Comparison of ENCODE assay signal across 30 mouse cellular contexts in the genomic region with DNA sequence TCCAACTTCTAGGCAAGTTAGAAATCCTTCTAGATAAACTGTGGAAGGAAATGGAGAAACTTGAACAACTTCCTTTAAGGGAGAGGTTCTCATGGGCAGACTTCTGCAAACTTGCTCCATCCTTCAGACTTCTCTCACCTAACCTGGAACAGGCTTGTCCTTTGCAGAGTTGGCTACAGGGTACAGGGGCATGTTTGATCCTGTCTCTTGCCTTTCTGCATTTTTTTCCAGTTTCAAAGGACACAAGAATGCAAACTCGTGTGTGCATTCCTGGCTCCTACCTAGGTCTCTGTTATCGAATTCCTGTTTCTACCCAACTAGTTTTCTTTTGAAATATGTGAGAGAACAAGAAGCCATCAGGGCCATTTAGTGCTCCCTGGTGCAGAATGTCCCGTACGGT. TPM values are rescaled to one million over a fixed set of nuclear protein-coding genes. Genes with fewer than 3 reads are reported as not detected.
DNase-seq lines count a peak whose midpoint lies in the region; ATAC-seq and TF ChIP-seq lines count a peak whose summit lies in the region.
"Had no signal": no experiment of that assay in that cellular context is flagged by ENCODE, and none has a peak within 500 bp of the region (broad histone marks: within the 10 kb centered on the region; RNA-seq: fewer than 3 reads in every experiment).

No protein-coding gene starts in this region.

- 0 out of 2 replicates have a peak overlapping the region, but pooled peaks have one; percentile 2 for H3K4me2 ChIP-seq in embryonic facial prominence, embryonic 13.5 days
- H3K4me2 ChIP-seq in lung, postnatal 0 days (replicated peaks; ENCODE audit: low read depth, low read length), result no peak overlapping the region
- H3K4me2 ChIP-seq in stomach, postnatal 0 days (replicated peaks; ENCODE audit: low read depth), result no peak overlapping the region
- H3K4me2 ChIP-seq in hindbrain, embryonic 14.5 days (replicated peaks), result no peak overlapping the region
- H3K4me2 ChIP-seq in kidney, embryonic 14.5 days (replicated peaks; ENCODE audit: low read depth, low read length), result no peak overlapping the region
- H3K4me2 ChIP-seq: forebrain, embryonic 13.5 days; heart, embryonic 15.5 days; hindbrain, embryonic 13.5 days had no signal

- no peaks in the 10 kb centered on the region for H3K36me3 ChIP-seq in embryonic facial prominence, embryonic 13.5 days
- H3K36me3 ChIP-seq in embryonic facial prominence, embryonic 10.5 days (replicated peaks), result no peaks in the 10 kb centered on the region
- no peaks in the 10 kb centered on the region for H3K36me3 ChIP-seq in lung, postnatal 0 days (ENCODE audit: insufficient read depth, low read length)
- no peaks in the 10 kb centered on the region for H3K36me3 ChIP-seq in stomach, postnatal 0 days (ENCODE audit: control insufficient read depth, insufficient read depth, low read length)
- H3K36me3 ChIP-seq in hindbrain, embryonic 14.5 days (replicated peaks; ENCODE audit: control insufficient read depth, insufficient read depth), result no peaks in the 10 kb centered on the region
- H3K36me3 ChIP-seq in kidney, embryonic 14.5 days (ENCODE audit: control insufficient read depth, insufficient read depth, low read length), result no peaks in the 10 kb centered on the region
- H3K36me3 ChIP-seq: forebrain, embryonic 10.5 days; heart, embryonic 10.5 days; heart, embryonic 15.5 days; hindbrain, embryonic 10.5 days; hindbrain, embryonic 13.5 days had no signal

- no peak for ATAC-seq in embryonic facial prominence, embryonic 13.5 days (ENCODE audit: insufficient number of reproducible peaks, insufficient read depth, low FRiP score, low TSS enrichment, low read depth)
- ATAC-seq in lung, postnatal 0 days, result no peak
- no peak for ATAC-seq in stomach, postnatal 0 days (ENCODE audit: low FRiP score, low TSS enrichment)
- ATAC-seq in hindbrain, embryonic 14.5 days (ENCODE audit: low FRiP score), result no peak
- no peak for ATAC-seq in kidney, embryonic 14.5 days (ENCODE audit: low FRiP score, low TSS enrichment)
- ATAC-seq: activated CD4-positive, CD25-positive, alpha-beta regulatory T cell, adult 4 months; forebrain, embryonic 13.5 days; forebrain, postnatal 0 days; hindbrain, postnatal 0 days; inflammation-experienced regulatory T-cells, adult 6 months had no signal

- no peak overlapping the region for H3K4me3 ChIP-seq in embryonic facial prominence, embryonic 13.5 days
- H3K4me3 ChIP-seq in embryonic facial prominence, embryonic 10.5 days, result no peak overlapping the region
- no peak overlapping the region for H3K4me3 ChIP-seq in lung, postnatal 0 days (ENCODE audit: low read depth, low read length)
- no peak overlapping the region for H3K4me3 ChIP-seq in stomach, postnatal 0 days (ENCODE audit: low read depth, low read length)
- H3K4me3 ChIP-seq in hindbrain, embryonic 14.5 days (replicated peaks; ENCODE audit: low read length), result no peak overlapping the region
- H3K4me3 ChIP-seq in kidney, embryonic 14.5 days (ENCODE audit: low read length), result no peak overlapping the region
- H3K4me3 ChIP-seq: erythroblast, embryonic 14.5 days; forebrain, embryonic 10.5 days; forebrain, embryonic 13.5 days; heart, adult 2 months; heart, embryonic 10.5 days; heart, embryonic 15.5 days; hindbrain, embryonic 10.5 days; hindbrain, embryonic 13.5 days had no signal

- no peak for TF ChIP-seq CTCF in lung, postnatal 0 days (IDR thresholded peaks at IDR 0.05)
- TF ChIP-seq CTCF in stomach, postnatal 0 days (IDR thresholded peaks at IDR 0.05; ENCODE audit: low read depth), result no peak

- TF ChIP-seq EP300 in lung, postnatal 0 days (IDR thresholded peaks at IDR 0.05), result 0 out of 2 replicates have a peak, but pooled peaks have one; percentile 42
- no peak for TF ChIP-seq EP300 in stomach, postnatal 0 days (optimal IDR thresholded peaks at IDR 0.05)

- 75% methylated on average over 4 of the region's 4 CpGs for WGBS in embryonic facial prominence, embryonic 13.5 days
- WGBS in embryonic facial prominence, embryonic 10.5 days, result 78% methylated on average over 4 of the region's 4 CpGs
- 62% methylated on average over 4 of the region's 4 CpGs for WGBS in lung, postnatal 0 days
- WGBS in stomach, postnatal 0 days, result 62% methylated on average over 4 of the region's 4 CpGs
- WGBS in hindbrain, embryonic 14.5 days, result 89% methylated on average over 4 of the region's 4 CpGs
- WGBS in kidney, embryonic 14.5 days, result 76% methylated on average over 4 of the region's 4 CpGs

- H3K9me3 ChIP-seq in embryonic facial prominence, embryonic 13.5 days, result no peaks in the 10 kb centered on the region
- H3K9me3 ChIP-seq in embryonic facial prominence, embryonic 10.5 days, result no peaks in the 10 kb centered on the region
- no peaks in the 10 kb centered on the region for H3K9me3 ChIP-seq in lung, postnatal 0 days (ENCODE audit: low read length)
- no peaks in the 10 kb centered on the region for H3K9me3 ChIP-seq in stomach, postnatal 0 days (ENCODE audit: control insufficient read depth, low read length)
- H3K9me3 ChIP-seq in hindbrain, embryonic 14.5 days (ENCODE audit: control insufficient read depth, low read length), result no peaks in the 10 kb centered on the region
- no peaks in the 10 kb centered on the region for H3K9me3 ChIP-seq in kidney, embryonic 14.5 days (ENCODE audit: control insufficient read depth, low read length)
- H3K9me3 ChIP-seq: forebrain, embryonic 10.5 days; forebrain, embryonic 13.5 days; heart, embryonic 10.5 days; heart, embryonic 15.5 days; hindbrain, embryonic 10.5 days; hindbrain, embryonic 13.5 days had no signal

- H3K27me3 ChIP-seq in embryonic facial prominence, embryonic 13.5 days, result no peaks in the 10 kb centered on the region
- no peaks in the 10 kb centered on the region for H3K27me3 ChIP-seq in embryonic facial prominence, embryonic 10.5 days (replicated peaks; ENCODE audit: low read depth, poor library complexity, severe bottlenecking)
- H3K27me3 ChIP-seq in lung, postnatal 0 days (replicated peaks; ENCODE audit: insufficient read depth, low read length), result no peaks in the 10 kb centered on the region
- no peaks in the 10 kb centered on the region for H3K27me3 ChIP-seq in stomach, postnatal 0 days (ENCODE audit: control insufficient read depth, insufficient read depth, low read length)
- H3K27me3 ChIP-seq in hindbrain, embryonic 14.5 days (ENCODE audit: control insufficient read depth, insufficient read depth, low read length), result no peaks in the 10 kb centered on the region
- no peaks in the 10 kb centered on the region for H3K27me3 ChIP-seq in kidney, embryonic 14.5 days (ENCODE audit: control insufficient read depth, insufficient read depth, low read length)
- H3K27me3 ChIP-seq: forebrain, embryonic 13.5 days; heart, embryonic 15.5 days; hindbrain, embryonic 13.5 days had no signal

- no peak overlapping the region for H3K9ac ChIP-seq in embryonic facial prominence, embryonic 13.5 days
- H3K9ac ChIP-seq in lung, postnatal 0 days (replicated peaks; ENCODE audit: low read depth), result no peak overlapping the region
- H3K9ac ChIP-seq in stomach, postnatal 0 days (ENCODE audit: low read length), result no peak overlapping the region
- H3K9ac ChIP-seq in hindbrain, embryonic 14.5 days, result no peak overlapping the region
- no peak overlapping the region for H3K9ac ChIP-seq in kidney, embryonic 14.5 days (ENCODE audit: low read depth, low read length)
- H3K9ac ChIP-seq: forebrain, embryonic 13.5 days; forebrain, postnatal 0 days; heart, embryonic 15.5 days; hindbrain, embryonic 13.5 days had no signal

- peaks cover 24% of the 10 kb centered on the region for H3K4me1 ChIP-seq in embryonic facial prominence, embryonic 13.5 days
- peaks cover 15% of the 10 kb centered on the region; the same call in 1 of the 2 replicates for H3K4me1 ChIP-seq in embryonic facial prominence, embryonic 10.5 days
- H3K4me1 ChIP-seq in lung, postnatal 0 days (ENCODE audit: insufficient read depth, low read depth, low read length), result peaks cover 19% of the 10 kb centered on the region; the same call in 1 of the 2 replicates
- no peaks in the 10 kb centered on the region; the same call in 1 of the 2 replicates for H3K4me1 ChIP-seq in stomach, postnatal 0 days (replicated peaks; ENCODE audit: control insufficient read depth, insufficient read depth)
- H3K4me1 ChIP-seq in hindbrain, embryonic 14.5 days (replicated peaks; ENCODE audit: control insufficient read depth, insufficient read depth, low read length), result peaks cover 7% of the 10 kb centered on the region
- peaks cover 7% of the 10 kb centered on the region; the same call in 1 of the 2 replicates for H3K4me1 ChIP-seq in kidney, embryonic 14.5 days (ENCODE audit: control insufficient read depth, insufficient read depth, low read length)

- no peak for DNase-seq in embryonic facial prominence, embryonic 10.5 days (ENCODE audit: low spot score)
- no peak for DNase-seq in lung, postnatal 0 days (ENCODE audit: low spot score)
- DNase-seq in lung, postnatal 36 days, result no peak
- peak; percentile 68 for DNase-seq in gonadal fat pad, adult 2 months (ENCODE audit: low read depth)
- DNase-seq in stomach, postnatal 0 days (ENCODE audit: low spot score), result no peak
- DNase-seq in hindbrain, embryonic 14.5 days (ENCODE audit: low spot score), result no peak
- DNase-seq: adrenal gland, adult 8-10 months; adrenal gland, postnatal 25 days; cerebellum, adult 11-12 months; cerebellum, adult 8-10 months; cerebellum, postnatal 10 days; cerebellum, postnatal 36 days; embryo, embryonic 11 days; forebrain, postnatal 0 days; gastrocnemius, postnatal 25 days; heart, adult 2 months; heart, postnatal 10 days; heart, postnatal 36 days had no signal

- peak overlapping the region; percentile 48; the same call in 1 of the 2 replicates for H3K27ac ChIP-seq in embryonic facial prominence, embryonic 13.5 days
- H3K27ac ChIP-seq in embryonic facial prominence, embryonic 10.5 days (replicated peaks), result no peak overlapping the region
- no peak overlapping the region; the same call in 1 of the 2 replicates for H3K27ac ChIP-seq in lung, postnatal 0 days (ENCODE audit: low read length)
- H3K27ac ChIP-seq in stomach, postnatal 0 days (replicated peaks), result 0 out of 2 replicates have a peak overlapping the region, but pooled peaks have one; percentile 53
- H3K27ac ChIP-seq in hindbrain, embryonic 14.5 days, result no peak overlapping the region
- no peak overlapping the region for H3K27ac ChIP-seq in kidney, embryonic 14.5 days (ENCODE audit: low read depth, low read length)
- H3K27ac ChIP-seq: forebrain, embryonic 10.5 days; forebrain, embryonic 13.5 days; heart, adult 2 months; heart, embryonic 15.5 days; hindbrain, embryonic 10.5 days; hindbrain, embryonic 13.5 days; hindbrain, postnatal 0 days had no signal

RNA-seq across cellular contexts. Expression of a gene that starts 55.8 kb away (rescaled TPM):
- 20.2 and 21.7 TPM in 2 replicates for polyA plus RNA-seq in embryonic facial prominence, embryonic 13.5 days (2015; fragmentation: Nextera tagmentation; extraction: Ambion mirVana)
- polyA plus RNA-seq in embryonic facial prominence, embryonic 10.5 days (2016; fragmentation: Nextera tagmentation; extraction: Ambion mirVana), result 8.8 and 9.9 TPM in 2 replicates
- 112 and 125 TPM in 2 replicates for polyA plus RNA-seq in lung, postnatal 0 days (2015; fragmentation: Nextera tagmentation; extraction: Ambion mirVana)
- 38.2 and 42.8 TPM in 2 replicates for polyA plus RNA-seq in gonadal fat pad, adult 2 months (2012; rRNA removed)
- 20.5 and 21.8 TPM in 2 replicates for polyA plus RNA-seq in stomach, postnatal 0 days (2015; fragmentation: Nextera tagmentation; extraction: Ambion mirVana)
- polyA plus RNA-seq in hindbrain, embryonic 14.5 days (2014; fragmentation: Nextera tagmentation; extraction: Ambion mirVana), result 10.9 and 14.2 TPM in 2 replicates
- 11.3 and 17.8 TPM in 2 replicates for polyA plus RNA-seq in kidney, embryonic 14.5 days (2014; fragmentation: Nextera tagmentation; extraction: Ambion mirVana)
- polyA plus RNA-seq: activated CD4-positive, CD25-positive, alpha-beta regulatory T cell, adult 4 months; erythroblast, embryonic 14.5 days; inflammation-experienced regulatory T-cells, adult 6 months had no signal

Comparison
In these comparisons a context has a peak if more than half of its experiments do, and no peak if none do; other contexts are left out.
1. H3K27ac ChIP-seq: peak in embryonic facial prominence, embryonic 13.5 days (single experiment) and stomach, postnatal 0 days (single experiment); none in embryonic facial prominence, embryonic 10.5 days (single experiment), lung, postnatal 0 days (single experiment), hindbrain, embryonic 14.5 days (single experiment) and kidney, embryonic 14.5 days (single experiment).